Mouse (Mus musculus) adrenal gland, adult 18-20 months (tissue): ENCODE data around the gene 4931406C07Rik. TPM values are rescaled to one million over a fixed set of nuclear protein-coding genes. Genes with fewer than 3 reads are reported as not detected.
A peak's percentile ranks its signal among the peaks of the same experiment; 100 is the strongest.

Experiments used
- DNase-seq, 2 experiments: peaks; one replicate each; pipeline ENCODE4 v3.0.0; 2021 to 2022; ENCODE audit warnings: low spot score in 2 of 2
- microRNA-seq, 2 experiments: library from miRNA; unstranded; fragments of <30 nt; microRNA quantifications; one replicate each; pipeline ENCODE4 v1.2.0; 2021; ENCODE audit warnings: borderline number of aligned reads in 2 of 2
- total RNA-seq, 2 experiments: library from RNA; stranded (reverse); gene quantifications; 1 replicate in 1 of 2; 2 replicates in 1 of 2; pipeline ENCODE4 v1.2.3; 2021

Gene 4931406C07Rik
- total RNA-seq, 2 experiments from 2014 or later = 123 to 169 TPM

- DNase-seq = peak in 1 of 2 experiments; percentile 18
Measured at GRCm38 (mm10) chr9:15239042-15239925, 67.0 kb downstream of the 4931406C07Rik start, which contains the start of gene Vstm5. Vstm5 (plus strand) TSS chr9:15239045.

GRCm38 (mm10) chr9:15238297-15238990 is 67.8 kb downstream of the 4931406C07Rik start:
- no peak for DNase-seq

GRCm38 (mm10) chr9:15237516-15238296 is 68.5 kb downstream of the 4931406C07Rik start:
- DNase-seq = no peak

- DNase-seq = no peak
Measured at GRCm38 (mm10) chr9:15235986-15236385, 70.3 kb downstream of the 4931406C07Rik start.

- DNase-seq = no peak
Measured at GRCm38 (mm10) chr9:15233604-15234003, 72.6 kb downstream of the 4931406C07Rik start.

Small RNAs within 50 kb of the gene (microRNA-seq; reads per million reads assigned to microRNA genes)
- gene Gm49349 = 0 reads per million in 2 experiments
- 0 to 0.95 reads per million in 2 experiments for gene mmu-mir-7650

Other genes with a start within 250 kb of the 4931406C07Rik start
- 1 to 10 TPM; 2.6 to 6.4 TPM for gene Hephl1, start 194.3 kb downstream of the 4931406C07Rik start, total RNA-seq
- gene Vstm5, start 67.4 kb downstream of the 4931406C07Rik start, total RNA-seq = under 1 TPM; 0.63 to 0.74 TPM
- gene Med17, start 26.5 kb downstream of the 4931406C07Rik start, total RNA-seq = 10 to 100 TPM; 29.6 to 33.0 TPM
- 100 to 1,000 TPM in 1 of 2 experiments, 10 to 100 TPM in 1; 78.8 to 108 TPM for gene Taf1d, start 234 bp downstream of the 4931406C07Rik start, total RNA-seq
- 1 to 10 TPM; 6.1 to 9.2 TPM for gene Cep295, start 51.3 kb upstream of the 4931406C07Rik start, total RNA-seq
- 10 to 100 TPM; 16.6 to 28.7 TPM for gene Smco4, start 187.0 kb upstream of the 4931406C07Rik start, total RNA-seq